In genomic region chr16:43478352-43478751, GRCm38 (mm10) we compare ENCODE assay signal across 19 mouse cellular contexts.
"Had no signal": no experiment of that assay in that cellular context is flagged by ENCODE, and none has a peak within 500 bp of the region (broad histone marks: within the 10 kb centered on the region; RNA-seq: fewer than 3 reads in every experiment).

No protein-coding gene starts in this region.

- H3K4me1 ChIP-seq: midbrain, embryonic 10.5 days; neural tube, embryonic 13.5 days; neural tube, embryonic 15.5 days had no signal

- H3K27me3 ChIP-seq: midbrain, embryonic 12.5 days; neural tube, embryonic 13.5 days; neural tube, embryonic 15.5 days had no signal

- DNase-seq: lung, adult 18-20 months; lung, embryonic 14.5 days; lung, postnatal 10 days; lung, postnatal 4 days; midbrain, embryonic 14.5 days; retina, postnatal 1 day; right cerebral cortex, adult 18-20 months; right cerebral cortex, postnatal 25 days; right cerebral cortex, postnatal 4 days; spleen, adult 18-20 months; thymus, adult 18-20 months; thymus, postnatal 25 days; thymus, postnatal 4 days had no signal

- H3K4me3 ChIP-seq: midbrain, embryonic 10.5 days; midbrain, embryonic 12.5 days; myocyte; neural tube, embryonic 13.5 days; neural tube, embryonic 15.5 days had no signal

- H3K4me2 ChIP-seq: lung, embryonic 14.5 days; midbrain, embryonic 12.5 days; neural tube, embryonic 13.5 days; neural tube, embryonic 15.5 days had no signal

- H3K27ac ChIP-seq: midbrain, embryonic 10.5 days; midbrain, embryonic 12.5 days; neural tube, embryonic 13.5 days; neural tube, embryonic 15.5 days had no signal

- ATAC-seq: midbrain, embryonic 16.5 days had no signal

- H3K9me3 ChIP-seq: midbrain, embryonic 10.5 days; midbrain, embryonic 12.5 days; neural tube, embryonic 13.5 days; neural tube, embryonic 15.5 days had no signal

- H3K9ac ChIP-seq: lung, embryonic 14.5 days; midbrain, embryonic 12.5 days; neural tube, embryonic 13.5 days; neural tube, embryonic 15.5 days had no signal

- H3K36me3 ChIP-seq: midbrain, embryonic 10.5 days; midbrain, embryonic 12.5 days; neural tube, embryonic 13.5 days; neural tube, embryonic 15.5 days had no signal
